Mouse (Mus musculus): Measurements from ENCODE around the gene Rpl23. TPM values are rescaled to one million over a fixed set of nuclear protein-coding genes. Genes with fewer than 3 reads are reported as not detected.
A peak's percentile ranks its signal among the peaks of the same experiment; 100 is the strongest.

Gene Rpl23
- polyA plus RNA-seq, 1 experiment from 2014 or later = 409 TPM

DNA sequence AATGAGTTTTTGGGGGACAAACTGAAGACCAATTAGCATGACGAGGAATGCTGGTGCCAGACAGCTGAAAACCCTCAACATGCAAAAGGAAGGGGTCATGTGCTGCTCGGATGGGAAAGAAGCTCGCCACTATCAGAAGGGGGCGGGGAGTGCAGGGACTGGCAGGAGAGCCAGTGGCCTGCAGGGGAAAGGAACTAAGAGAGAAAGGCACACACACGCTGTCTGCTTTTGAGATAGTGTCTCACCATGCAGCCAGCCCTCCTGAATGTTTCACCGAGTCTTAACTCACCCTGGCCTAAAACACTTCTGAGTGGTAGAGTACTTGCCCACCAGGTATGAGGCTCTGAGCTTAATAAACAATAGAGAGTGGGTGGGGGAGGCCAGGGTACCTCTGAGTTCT, 23.3 kb downstream of the Rpl23 start:
- Histone ChIP-seq H3K9ac (replicated peaks) (no peak overlapping the region), H3K27me3 (ENCODE audit: insufficient read depth, low read length) (no peaks in the 10 kb centered on the region)
- TF ChIP-seq EP300 (IDR thresholded peaks at IDR 0.05; ENCODE audit: low read depth) = no peak
- no peak for TF ChIP-seq CTCF (IDR thresholded peaks at IDR 0.05; ENCODE audit: low read depth)

DNA sequence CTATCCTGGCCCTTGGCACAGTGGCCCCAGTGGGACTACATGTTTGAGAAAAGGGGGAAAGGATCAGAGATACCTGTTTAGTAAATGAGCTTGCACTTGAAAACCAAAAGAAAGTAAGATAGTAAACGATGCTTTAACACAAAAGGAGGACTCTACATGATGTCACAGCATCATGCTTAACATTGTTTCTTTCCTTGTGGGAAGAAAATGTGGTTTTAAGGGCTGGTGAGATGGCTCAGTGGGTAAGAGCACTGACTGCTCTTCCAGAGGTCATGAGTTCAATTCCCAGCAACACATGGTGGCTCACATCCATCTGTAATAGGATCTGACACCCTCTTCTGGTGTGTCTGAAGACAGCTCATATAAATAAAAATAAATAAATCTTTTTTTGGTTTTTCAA, 24.1 kb downstream of the Rpl23 start:
- H3K9ac ChIP-seq (replicated peaks) = no peak overlapping the region
- WGBS (ENCODE audit: insufficient replicate concordance) = 80% methylated on average over 1 of the region's 1 CpGs

More for the DNA sequence above, 23.3 kb downstream of the Rpl23 start:
- no peak for ATAC-seq
- no peak for DNase-seq
- Histone ChIP-seq H3K36me3 (replicated peaks; ENCODE audit: insufficient read depth, low read length) (peaks cover 55% of the 10 kb centered on the region), H3K4me2 (ENCODE audit: low read depth, low read length) (no peak overlapping the region), H3K4me1 (ENCODE audit: insufficient read depth) (no peaks in the 10 kb centered on the region), H3K9me3 (ENCODE audit: low read length) (no peaks in the 10 kb centered on the region), H3K4me3 (ENCODE audit: low read depth, low read length) (no peak overlapping the region), H3K27ac (ENCODE audit: low read depth) (no peak overlapping the region)
- WGBS (ENCODE audit: insufficient replicate concordance) = 69% methylated on average over 6 of the region's 6 CpGs

DNA sequence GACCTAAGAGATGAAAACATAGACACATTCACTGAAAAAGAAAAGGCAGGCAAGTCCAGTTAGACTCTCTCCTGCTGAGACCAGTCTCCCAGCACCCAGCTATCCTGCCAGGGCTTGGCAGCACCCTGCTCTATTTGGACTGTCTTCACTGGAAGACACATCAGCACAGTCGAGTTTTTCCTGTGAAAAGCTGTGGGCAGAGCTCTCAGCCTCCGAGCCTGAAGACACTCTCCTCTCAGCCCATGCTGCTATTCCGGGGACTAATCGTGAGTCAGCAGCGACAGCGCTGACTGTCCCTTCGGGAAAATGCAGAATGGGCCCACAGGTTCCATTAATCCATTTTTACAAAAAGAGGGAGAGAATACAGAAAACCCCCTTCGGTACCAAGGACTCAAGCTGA, 29.0 kb downstream of the Rpl23 start:
- Histone ChIP-seq H3K9ac (replicated peaks) (no peak overlapping the region), H3K27ac (ENCODE audit: low read depth) (no peak overlapping the region), H3K4me3 (ENCODE audit: low read depth, low read length) (no peak overlapping the region), H3K4me2 (ENCODE audit: low read depth, low read length) (no peak overlapping the region), H3K27me3 (ENCODE audit: insufficient read depth, low read length) (no peaks in the 10 kb centered on the region), H3K9me3 (ENCODE audit: low read length) (no peaks in the 10 kb centered on the region), H3K36me3 (replicated peaks; ENCODE audit: insufficient read depth, low read length) (peaks cover 66% of the 10 kb centered on the region), H3K4me1 (ENCODE audit: insufficient read depth) (no peaks in the 10 kb centered on the region)
- TF ChIP-seq CTCF (IDR thresholded peaks at IDR 0.05; ENCODE audit: low read depth) (no peak), EP300 (IDR thresholded peaks at IDR 0.05; ENCODE audit: low read depth) (no peak)
- DNase-seq (no peak), ATAC-seq (no peak)
- WGBS (ENCODE audit: insufficient replicate concordance) = 95% methylated on average over 8 of the region's 8 CpGs

More for the DNA sequence above, 24.1 kb downstream of the Rpl23 start:
- Histone ChIP-seq H3K9me3 (ENCODE audit: low read length) (no peaks in the 10 kb centered on the region), H3K4me1 (ENCODE audit: insufficient read depth) (no peaks in the 10 kb centered on the region), H3K27ac (ENCODE audit: low read depth) (no peak overlapping the region), H3K36me3 (replicated peaks; ENCODE audit: insufficient read depth, low read length) (peaks cover 58% of the 10 kb centered on the region), H3K4me2 (ENCODE audit: low read depth, low read length) (no peak overlapping the region), H3K4me3 (ENCODE audit: low read depth, low read length) (no peak overlapping the region), H3K27me3 (ENCODE audit: insufficient read depth, low read length) (no peaks in the 10 kb centered on the region)
- DNase-seq = no peak
- no peak for ATAC-seq
- TF ChIP-seq CTCF (IDR thresholded peaks at IDR 0.05; ENCODE audit: low read depth) (no peak), EP300 (IDR thresholded peaks at IDR 0.05; ENCODE audit: low read depth) (no peak)

DNA sequence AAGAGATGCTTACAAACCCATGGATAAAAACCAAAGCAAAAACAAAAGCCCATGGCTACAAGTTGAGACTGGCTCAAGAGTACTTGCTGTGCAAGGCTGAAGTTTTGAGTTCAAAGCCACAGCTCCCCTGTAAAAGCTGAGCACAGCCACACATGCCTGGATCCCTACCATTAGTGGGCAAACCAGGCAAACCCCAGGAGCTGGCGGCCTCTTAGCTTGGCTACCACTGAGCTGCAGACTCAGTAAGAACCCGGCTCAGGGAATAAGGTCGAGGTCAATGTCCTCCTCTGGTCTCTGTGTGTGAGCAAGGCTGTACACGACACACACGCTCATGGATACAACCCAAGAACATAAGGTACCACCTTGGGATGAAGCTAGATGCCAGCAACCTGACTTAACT, 33.7 kb downstream of the Rpl23 start:
- no peak overlapping the region for H3K4me3 ChIP-seq (ENCODE audit: low read depth, low read length)
- H3K9ac ChIP-seq (replicated peaks) = no peak overlapping the region
- 87% methylated on average over 5 of the region's 5 CpGs for WGBS (ENCODE audit: insufficient replicate concordance)
- H3K4me2 ChIP-seq (ENCODE audit: low read depth, low read length) = no peak overlapping the region
- H3K36me3 ChIP-seq (replicated peaks; ENCODE audit: insufficient read depth, low read length) = peaks cover 49% of the 10 kb centered on the region
- peaks cover 2% of the 10 kb centered on the region for H3K4me1 ChIP-seq (ENCODE audit: insufficient read depth)
- H3K9me3 ChIP-seq (ENCODE audit: low read length) = no peaks in the 10 kb centered on the region
- ATAC-seq (no peak), DNase-seq (no peak)
- TF ChIP-seq CTCF (IDR thresholded peaks at IDR 0.05; ENCODE audit: low read depth) = no peak
- TF ChIP-seq EP300 (IDR thresholded peaks at IDR 0.05; ENCODE audit: low read depth) = no peak
- no peak overlapping the region for H3K27ac ChIP-seq (ENCODE audit: low read depth)
- H3K27me3 ChIP-seq (ENCODE audit: insufficient read depth, low read length) = no peaks in the 10 kb centered on the region

DNA sequence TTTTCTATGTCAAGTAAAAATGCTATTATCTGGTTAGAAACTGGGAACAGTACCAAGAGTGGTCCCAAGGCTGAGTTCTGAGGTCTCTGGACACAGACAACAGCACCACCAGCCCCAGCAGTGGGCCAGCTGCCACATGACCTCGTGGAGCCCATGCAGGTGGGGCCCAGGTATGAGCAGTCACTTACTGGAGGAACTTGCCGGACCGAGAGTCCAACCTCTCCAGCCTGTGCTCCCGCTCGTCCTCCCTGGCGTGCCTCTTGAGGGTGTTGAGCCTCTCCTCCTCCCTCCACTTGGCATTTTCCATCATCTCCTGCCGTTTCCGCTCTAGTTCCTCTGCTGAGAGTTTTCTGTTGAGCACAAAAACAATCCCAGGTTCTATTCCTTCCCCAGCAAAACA, 34.5 kb downstream of the Rpl23 start:
- WGBS (ENCODE audit: insufficient replicate concordance) = 91% methylated on average over 8 of the region's 8 CpGs
- H3K36me3 ChIP-seq (replicated peaks; ENCODE audit: insufficient read depth, low read length) = peaks cover 41% of the 10 kb centered on the region
- no peaks in the 10 kb centered on the region for H3K27me3 ChIP-seq (ENCODE audit: insufficient read depth, low read length)
- H3K9ac ChIP-seq (replicated peaks) = no peak overlapping the region
- no peak overlapping the region for H3K27ac ChIP-seq (ENCODE audit: low read depth)
- H3K4me3 ChIP-seq (ENCODE audit: low read depth, low read length) = no peak overlapping the region
- ATAC-seq (no peak), DNase-seq (no peak)
- no peak overlapping the region for H3K4me2 ChIP-seq (ENCODE audit: low read depth, low read length)
- peaks cover 8% of the 10 kb centered on the region for H3K4me1 ChIP-seq (ENCODE audit: insufficient read depth)
- TF ChIP-seq CTCF (IDR thresholded peaks at IDR 0.05; ENCODE audit: low read depth) (no peak), EP300 (IDR thresholded peaks at IDR 0.05; ENCODE audit: low read depth) (no peak)
- H3K9me3 ChIP-seq (ENCODE audit: low read length) = no peaks in the 10 kb centered on the region

DNA sequence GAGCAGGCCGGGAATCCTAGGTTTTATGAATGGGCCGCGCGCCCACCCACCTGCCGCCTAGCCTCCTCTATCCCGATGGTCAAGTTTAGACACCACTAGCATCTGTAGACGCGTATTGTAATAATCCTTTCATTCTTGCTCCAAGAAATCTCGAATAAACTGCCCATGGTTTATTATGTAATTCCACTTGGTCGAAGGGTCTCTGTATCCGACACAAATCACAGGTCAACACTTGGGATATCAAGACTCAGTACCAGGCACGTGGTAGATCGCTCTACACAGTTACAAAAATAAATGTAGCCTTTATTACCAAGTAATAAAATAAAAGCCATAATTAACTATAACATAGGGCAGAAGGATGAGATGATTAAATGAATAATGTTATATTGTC, 36.9 kb downstream of the Rpl23 start:
- H3K4me1 ChIP-seq (ENCODE audit: insufficient read depth) = peaks cover 18% of the 10 kb centered on the region
- TF ChIP-seq CTCF (IDR thresholded peaks at IDR 0.05; ENCODE audit: low read depth) (no peak), EP300 (IDR thresholded peaks at IDR 0.05; ENCODE audit: low read depth) (no peak)
- H3K9me3 ChIP-seq (ENCODE audit: low read length) = no peaks in the 10 kb centered on the region
- DNase-seq (no peak), ATAC-seq (no peak)
- peaks cover 31% of the 10 kb centered on the region for H3K36me3 ChIP-seq (replicated peaks; ENCODE audit: insufficient read depth, low read length)
- H3K27me3 ChIP-seq (ENCODE audit: insufficient read depth, low read length) = no peaks in the 10 kb centered on the region
- no peak overlapping the region for H3K9ac ChIP-seq (replicated peaks)
- H3K4me3 ChIP-seq (ENCODE audit: low read depth, low read length) = peak overlapping the region; percentile 78
- no peak overlapping the region for H3K27ac ChIP-seq (ENCODE audit: low read depth)
- peak overlapping the region; percentile 70 for H3K4me2 ChIP-seq (ENCODE audit: low read depth, low read length)
- 10% methylated on average over 13 of the region's 13 CpGs for WGBS (ENCODE audit: insufficient replicate concordance)

Data from liver, postnatal 0 days (tissue).